Mouse (Mus musculus) brain, embryonic 14.5 days (tissue): Measurements from ENCODE around the gene Csnk1e.

ENCODE experiments used
- CTCF ChIP-seq: fragments of 200-500 bp; IDR thresholded peaks from 2 replicates; pipeline ENCODE4 v1.5.1; 2012; ENCODE audit warnings: inconsistent platforms, mild to moderate bottlenecking, moderate library complexity, borderline replicate concordance; ENCODE audit not compliant: insufficient read depth, insufficient read length; ENCODE audit errors: extremely low read depth
- POLR2A ChIP-seq: fragments of 200-500 bp; IDR thresholded peaks from 2 replicates; pipeline ENCODE4 v1.6.1; 2012; ENCODE audit warnings: mild to moderate bottlenecking, inconsistent platforms, borderline replicate concordance; ENCODE audit not compliant: poor library complexity, insufficient read depth, insufficient read length, severe bottlenecking; ENCODE audit errors: extremely low read depth

DNA sequence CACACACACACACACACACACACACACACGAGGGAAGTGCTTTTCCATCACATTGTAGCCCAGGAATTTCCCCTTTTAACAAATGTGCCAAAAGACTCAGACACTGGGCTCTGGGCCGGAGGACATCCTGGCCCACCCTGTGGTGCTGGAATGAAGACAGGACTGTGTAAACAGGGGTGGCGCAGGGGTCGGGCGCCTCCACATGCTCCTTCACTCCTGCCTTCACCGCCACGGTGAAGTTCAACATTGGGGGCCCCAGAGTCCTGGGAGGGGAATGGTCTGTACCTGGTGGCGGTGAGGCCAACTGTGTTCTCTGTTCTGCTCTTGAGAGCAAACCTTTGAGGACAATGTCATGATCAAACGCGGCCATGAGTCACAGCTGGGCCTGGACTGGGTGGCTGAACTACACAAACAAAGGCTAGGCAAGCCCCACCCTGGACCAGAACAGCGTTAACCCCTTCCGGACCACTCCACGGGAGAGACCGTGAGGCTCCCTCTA is 87.0 kb downstream of the Csnk1e start:
- no peak for TF ChIP-seq POLR2A
- TF ChIP-seq CTCF = no peak
